Mouse (Mus musculus): ENCODE measurements around the gene Snrnp27. TPM values are rescaled to one million over a fixed set of nuclear protein-coding genes. Genes with fewer than 3 reads are reported as not detected.
A peak's percentile ranks its signal among the peaks of the same experiment; 100 is the strongest.

The Snrnp27 gene
- polyA plus RNA-seq, 1 experiment from 2014 or later, result 152 TPM

DNA sequence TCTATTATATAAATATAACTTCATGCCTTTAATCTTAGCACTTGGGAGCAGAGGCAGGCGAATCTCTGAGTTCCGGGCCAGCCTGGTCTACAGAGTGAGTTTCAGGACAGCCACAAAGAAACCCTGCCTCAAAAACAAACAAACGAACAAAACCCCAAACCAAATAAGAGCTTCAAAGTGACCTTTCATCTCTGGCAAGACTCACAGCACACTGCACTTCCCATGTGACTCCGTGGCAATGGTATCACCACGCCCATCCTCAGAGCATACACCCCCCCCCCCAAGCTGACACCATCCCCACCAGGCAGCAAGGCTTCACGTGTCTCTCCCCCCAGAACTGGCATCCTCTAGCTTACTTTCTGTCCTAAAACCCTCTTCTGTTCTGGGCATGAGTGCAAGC is 13.6 kb upstream of the Snrnp27 start:
- Histone ChIP-seq H3K4me2 (ENCODE audit: low read depth, severe bottlenecking) (no peak overlapping the region), H3K9me3 (ENCODE audit: control insufficient read depth, low read length) (no peaks in the 10 kb centered on the region), H3K4me1 (ENCODE audit: control insufficient read depth, insufficient read depth, low read length) (no peaks in the 10 kb centered on the region), H3K9ac (ENCODE audit: low read length) (no peak overlapping the region), H3K36me3 (ENCODE audit: control insufficient read depth, insufficient read depth, low read length) (no peaks in the 10 kb centered on the region; the same call in none of the 2 replicates), H3K4me3 (ENCODE audit: low read depth, low read length) (no peak overlapping the region), H3K27me3 (ENCODE audit: control insufficient read depth, insufficient read depth, low read length) (no peaks in the 10 kb centered on the region), H3K27ac (replicated peaks; ENCODE audit: low read depth, low read length) (no peak overlapping the region)
- no peak for DNase-seq (ENCODE audit: low spot score)
- WGBS, result 83% methylated on average over 6 of the region's 6 CpGs
- no peak for ATAC-seq (ENCODE audit: insufficient number of reproducible peaks, low FRiP score, low TSS enrichment, low read depth)

DNA sequence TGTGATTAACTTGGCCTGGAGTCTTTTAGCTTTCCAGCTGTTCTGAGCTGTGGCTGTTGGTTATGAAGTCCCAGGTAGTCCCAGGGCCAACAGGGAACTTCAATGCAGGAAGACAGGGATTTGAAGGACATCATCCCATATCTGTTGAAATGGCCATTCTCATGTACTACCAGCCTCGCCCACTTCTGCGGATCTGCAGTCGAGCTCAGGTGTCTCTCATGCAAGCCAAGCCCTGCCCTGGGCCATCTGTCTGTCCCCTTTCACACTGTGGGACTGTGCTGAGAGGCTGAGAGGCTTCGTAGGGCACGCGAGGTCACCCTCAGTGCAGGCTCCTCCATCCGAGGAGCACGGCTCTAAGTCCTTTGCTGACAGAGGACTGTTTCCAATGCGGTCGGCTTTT is 11.9 kb upstream of the Snrnp27 start:
- DNase-seq (ENCODE audit: low spot score), result no peak
- no peak overlapping the region for H3K27ac ChIP-seq (replicated peaks; ENCODE audit: low read depth, low read length)
- H3K9ac ChIP-seq (ENCODE audit: low read length), result no peak overlapping the region
- ATAC-seq (ENCODE audit: insufficient number of reproducible peaks, low FRiP score, low TSS enrichment, low read depth), result no peak
- H3K27me3 ChIP-seq (ENCODE audit: control insufficient read depth, insufficient read depth, low read length), result no peaks in the 10 kb centered on the region
- no peak overlapping the region for H3K4me2 ChIP-seq (ENCODE audit: low read depth, severe bottlenecking)
- WGBS, result 87% methylated on average over 10 of the region's 10 CpGs
- H3K4me1 ChIP-seq (ENCODE audit: control insufficient read depth, insufficient read depth, low read length), result no peaks in the 10 kb centered on the region
- no peak overlapping the region for H3K4me3 ChIP-seq (ENCODE audit: low read depth, low read length)
- peaks cover under 1% of the 10 kb centered on the region for H3K36me3 ChIP-seq (ENCODE audit: control insufficient read depth, insufficient read depth, low read length)
- H3K9me3 ChIP-seq (ENCODE audit: control insufficient read depth, low read length), result no peaks in the 10 kb centered on the region

DNA sequence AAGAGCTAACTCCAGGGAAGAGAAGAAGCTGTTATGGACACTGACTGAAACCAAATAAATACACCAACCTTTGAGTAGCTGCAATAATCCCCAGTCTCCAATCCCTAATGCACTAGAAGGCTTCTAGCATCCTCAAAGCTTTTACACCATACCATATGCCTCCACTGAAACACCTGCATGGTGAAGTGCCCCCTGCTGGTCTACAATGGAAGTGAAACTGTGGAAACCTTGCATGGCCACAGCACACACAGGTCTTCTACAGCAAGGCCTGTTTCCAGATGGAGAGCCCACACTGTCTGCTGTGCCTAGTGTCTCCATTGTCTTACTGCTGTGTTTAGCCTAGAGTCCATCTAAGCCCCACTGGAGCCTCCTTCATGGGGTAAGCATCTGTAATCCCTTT is 10.1 kb upstream of the Snrnp27 start:
- H3K27ac ChIP-seq (replicated peaks; ENCODE audit: low read depth, low read length), result no peak overlapping the region
- H3K27me3 ChIP-seq (ENCODE audit: control insufficient read depth, insufficient read depth, low read length), result no peaks in the 10 kb centered on the region
- no peak overlapping the region for H3K4me2 ChIP-seq (ENCODE audit: low read depth, severe bottlenecking)
- H3K4me1 ChIP-seq (ENCODE audit: control insufficient read depth, insufficient read depth, low read length), result no peaks in the 10 kb centered on the region
- ATAC-seq (ENCODE audit: insufficient number of reproducible peaks, low FRiP score, low TSS enrichment, low read depth) (no peak), DNase-seq (ENCODE audit: low spot score) (peak; percentile 76)
- H3K9me3 ChIP-seq (ENCODE audit: control insufficient read depth, low read length), result no peaks in the 10 kb centered on the region
- H3K4me3 ChIP-seq (ENCODE audit: low read depth, low read length), result no peak overlapping the region
- no peak overlapping the region for H3K9ac ChIP-seq (ENCODE audit: low read length)
- H3K36me3 ChIP-seq (ENCODE audit: control insufficient read depth, insufficient read depth, low read length), result peaks cover 6% of the 10 kb centered on the region

DNA sequence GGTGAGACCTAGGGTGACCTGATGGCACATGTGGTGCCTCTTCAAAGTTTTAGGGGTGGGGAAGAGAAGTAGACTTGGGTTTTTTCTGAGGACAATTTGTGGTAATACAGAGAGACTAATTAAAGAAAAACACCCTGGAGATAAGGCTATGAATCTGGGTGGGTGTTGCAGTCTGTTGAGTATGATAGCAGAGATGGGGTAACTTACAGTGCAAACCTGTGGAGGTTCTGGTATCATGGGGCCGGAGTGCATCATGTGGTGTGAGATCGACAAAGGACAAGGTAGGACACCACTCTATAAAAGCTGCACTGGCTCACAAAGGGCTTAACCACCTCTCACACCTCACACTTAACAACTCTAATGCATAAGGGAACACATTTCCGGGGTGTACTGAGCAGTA is 5.3 kb upstream of the Snrnp27 start:
- ATAC-seq (ENCODE audit: insufficient number of reproducible peaks, low FRiP score, low TSS enrichment, low read depth) (no peak), DNase-seq (ENCODE audit: low spot score) (no peak)
- no peaks in the 10 kb centered on the region for H3K27me3 ChIP-seq (ENCODE audit: control insufficient read depth, insufficient read depth, low read length)
- no peak overlapping the region for H3K9ac ChIP-seq (ENCODE audit: low read length)
- H3K4me3 ChIP-seq (ENCODE audit: low read depth, low read length), result no peak overlapping the region
- no peak overlapping the region for H3K27ac ChIP-seq (replicated peaks; ENCODE audit: low read depth, low read length)
- no peak overlapping the region for H3K4me2 ChIP-seq (ENCODE audit: low read depth, severe bottlenecking)
- H3K4me1 ChIP-seq (ENCODE audit: control insufficient read depth, insufficient read depth, low read length), result no peaks in the 10 kb centered on the region
- peaks cover 6% of the 10 kb centered on the region; the same call in 1 of the 2 replicates for H3K36me3 ChIP-seq (ENCODE audit: control insufficient read depth, insufficient read depth, low read length)
- H3K9me3 ChIP-seq (ENCODE audit: control insufficient read depth, low read length), result no peaks in the 10 kb centered on the region
- 91% methylated on average over 3 of the region's 3 CpGs for WGBS

DNA sequence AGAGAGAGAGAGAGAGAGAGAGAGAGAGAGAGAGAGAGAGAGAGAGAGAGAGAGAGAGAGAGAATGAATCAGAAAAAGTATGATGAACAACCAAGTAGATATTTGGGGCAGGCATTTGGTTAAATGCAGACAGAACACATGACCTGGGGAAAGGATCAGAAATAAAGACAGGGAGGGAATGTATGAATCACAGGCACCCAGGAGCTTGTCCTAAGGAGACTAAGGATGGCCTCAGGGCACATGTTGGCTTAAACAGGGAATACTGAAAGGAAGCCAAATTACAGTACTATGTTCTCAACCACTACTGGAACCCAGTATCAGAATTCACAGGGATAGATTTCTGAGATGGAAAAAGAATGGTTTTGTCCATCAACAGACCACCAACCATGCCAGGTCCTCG is 2.6 kb upstream of the Snrnp27 start:
- no peak overlapping the region for H3K9ac ChIP-seq (ENCODE audit: low read length)
- ATAC-seq (ENCODE audit: insufficient number of reproducible peaks, low FRiP score, low TSS enrichment, low read depth) (no peak), DNase-seq (ENCODE audit: low spot score) (no peak)
- no peaks in the 10 kb centered on the region for H3K4me1 ChIP-seq (ENCODE audit: control insufficient read depth, insufficient read depth, low read length)
- WGBS, result 78% methylated on average over 1 of the region's 1 CpGs
- no peak overlapping the region for H3K4me3 ChIP-seq (ENCODE audit: low read depth, low read length)
- no peak overlapping the region for H3K27ac ChIP-seq (replicated peaks; ENCODE audit: low read depth, low read length)
- H3K27me3 ChIP-seq (ENCODE audit: control insufficient read depth, insufficient read depth, low read length), result no peaks in the 10 kb centered on the region
- H3K36me3 ChIP-seq (ENCODE audit: control insufficient read depth, insufficient read depth, low read length), result peaks cover 7% of the 10 kb centered on the region; the same call in 1 of the 2 replicates
- H3K4me2 ChIP-seq (ENCODE audit: low read depth, severe bottlenecking), result no peak overlapping the region
- H3K9me3 ChIP-seq (ENCODE audit: control insufficient read depth, low read length), result no peaks in the 10 kb centered on the region

DNA sequence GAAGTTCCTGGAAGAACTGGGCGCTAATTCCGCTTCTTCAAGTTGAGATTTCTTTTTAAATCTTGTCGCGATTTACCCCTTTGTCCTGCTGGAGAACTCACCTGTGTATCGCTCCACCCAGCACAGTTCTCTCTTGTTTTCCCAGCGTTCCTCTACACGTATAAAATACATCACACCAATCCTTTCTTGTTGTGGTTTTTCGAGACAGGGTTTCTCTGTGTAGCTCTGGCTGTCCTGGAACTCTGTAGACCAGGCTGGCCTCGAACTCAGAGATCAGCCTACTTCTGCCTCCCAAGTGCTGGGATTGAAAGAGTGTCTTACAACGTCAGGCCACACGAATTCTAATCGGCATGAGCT is 311 bp upstream of the Snrnp27 start:
- H3K4me3 ChIP-seq (ENCODE audit: low read depth, low read length), result peak overlapping the region; percentile 86
- no peaks in the 10 kb centered on the region for H3K9me3 ChIP-seq (ENCODE audit: control insufficient read depth, low read length)
- H3K36me3 ChIP-seq (ENCODE audit: control insufficient read depth, insufficient read depth, low read length), result peaks cover 10% of the 10 kb centered on the region
- DNase-seq (ENCODE audit: low spot score), result no peak
- no peak for ATAC-seq (ENCODE audit: insufficient number of reproducible peaks, low FRiP score, low TSS enrichment, low read depth)
- WGBS, result 38% methylated on average over 12 of the region's 12 CpGs
- no peaks in the 10 kb centered on the region for H3K4me1 ChIP-seq (ENCODE audit: control insufficient read depth, insufficient read depth, low read length)
- H3K4me2 ChIP-seq (ENCODE audit: low read depth, severe bottlenecking), result peak overlapping the region; percentile 74
- H3K27ac ChIP-seq (replicated peaks; ENCODE audit: low read depth, low read length), result 0 out of 2 replicates have a peak overlapping the region, but pooled peaks have one; percentile 39
- H3K9ac ChIP-seq (ENCODE audit: low read length), result peak overlapping the region; percentile 69
- H3K27me3 ChIP-seq (ENCODE audit: control insufficient read depth, insufficient read depth, low read length), result no peaks in the 10 kb centered on the region

DNA sequence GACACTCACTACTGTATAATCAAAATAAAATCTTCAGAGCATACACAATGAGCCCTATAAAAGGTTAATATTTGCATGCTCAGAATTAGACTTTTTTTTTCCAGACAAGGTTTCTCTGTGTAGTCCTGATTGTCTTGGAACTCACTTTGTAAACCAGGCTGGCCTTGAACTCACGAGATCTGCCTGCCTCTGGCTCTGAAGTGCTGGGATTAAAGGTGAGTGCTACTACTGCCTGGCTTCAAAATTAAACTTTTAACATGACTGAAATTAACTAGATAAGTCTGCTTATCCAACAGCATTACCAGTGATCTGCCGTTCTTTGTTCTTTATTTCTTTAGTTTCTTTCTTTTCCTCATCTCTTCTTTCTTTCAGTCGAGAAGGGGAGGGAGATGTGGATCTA is 3.0 kb downstream of the Snrnp27 start:
- no peak overlapping the region for H3K4me3 ChIP-seq (ENCODE audit: low read depth, low read length)
- no peaks in the 10 kb centered on the region for H3K4me1 ChIP-seq (ENCODE audit: control insufficient read depth, insufficient read depth, low read length)
- peaks cover 18% of the 10 kb centered on the region for H3K36me3 ChIP-seq (ENCODE audit: control insufficient read depth, insufficient read depth, low read length)
- 89% methylated on average over 3 of the region's 3 CpGs for WGBS
- ATAC-seq (ENCODE audit: insufficient number of reproducible peaks, low FRiP score, low TSS enrichment, low read depth) (no peak), DNase-seq (ENCODE audit: low spot score) (no peak)
- H3K27me3 ChIP-seq (ENCODE audit: control insufficient read depth, insufficient read depth, low read length), result no peaks in the 10 kb centered on the region
- no peak overlapping the region for H3K27ac ChIP-seq (replicated peaks; ENCODE audit: low read depth, low read length)
- H3K9me3 ChIP-seq (ENCODE audit: control insufficient read depth, low read length), result no peaks in the 10 kb centered on the region
- no peak overlapping the region for H3K4me2 ChIP-seq (ENCODE audit: low read depth, severe bottlenecking)
- no peak overlapping the region for H3K9ac ChIP-seq (ENCODE audit: low read length)

DNA sequence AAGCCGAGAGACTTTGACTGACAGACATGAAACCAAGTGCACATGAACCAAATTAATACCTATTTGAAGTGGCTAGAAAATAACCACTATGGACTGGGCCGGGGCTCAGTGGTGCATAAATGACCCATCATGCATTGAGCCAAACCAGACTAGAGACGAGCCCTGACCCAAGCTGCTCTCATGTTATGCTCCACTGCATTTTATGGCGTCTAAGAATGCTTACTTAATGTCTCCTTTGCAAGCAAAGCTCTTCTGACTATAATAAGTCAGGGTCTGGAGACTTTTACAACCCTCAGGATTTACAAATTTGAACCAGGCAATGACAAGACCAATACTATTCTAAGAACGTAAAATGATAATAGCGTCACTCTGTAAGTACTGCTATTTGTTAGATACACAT is 6.0 kb downstream of the Snrnp27 start:
- H3K4me1 ChIP-seq (ENCODE audit: control insufficient read depth, insufficient read depth, low read length), result no peaks in the 10 kb centered on the region
- H3K4me2 ChIP-seq (ENCODE audit: low read depth, severe bottlenecking), result no peak overlapping the region
- no peaks in the 10 kb centered on the region for H3K27me3 ChIP-seq (ENCODE audit: control insufficient read depth, insufficient read depth, low read length)
- no peak overlapping the region for H3K27ac ChIP-seq (replicated peaks; ENCODE audit: low read depth, low read length)
- peaks cover 25% of the 10 kb centered on the region for H3K36me3 ChIP-seq (ENCODE audit: control insufficient read depth, insufficient read depth, low read length)
- no peak for DNase-seq (ENCODE audit: low spot score)
- no peak for ATAC-seq (ENCODE audit: insufficient number of reproducible peaks, low FRiP score, low TSS enrichment, low read depth)
- 81% methylated on average over 6 of the region's 6 CpGs for WGBS
- H3K4me3 ChIP-seq (ENCODE audit: low read depth, low read length), result no peak overlapping the region
- H3K9ac ChIP-seq (ENCODE audit: low read length), result no peak overlapping the region
- no peaks in the 10 kb centered on the region for H3K9me3 ChIP-seq (ENCODE audit: control insufficient read depth, low read length)

DNA sequence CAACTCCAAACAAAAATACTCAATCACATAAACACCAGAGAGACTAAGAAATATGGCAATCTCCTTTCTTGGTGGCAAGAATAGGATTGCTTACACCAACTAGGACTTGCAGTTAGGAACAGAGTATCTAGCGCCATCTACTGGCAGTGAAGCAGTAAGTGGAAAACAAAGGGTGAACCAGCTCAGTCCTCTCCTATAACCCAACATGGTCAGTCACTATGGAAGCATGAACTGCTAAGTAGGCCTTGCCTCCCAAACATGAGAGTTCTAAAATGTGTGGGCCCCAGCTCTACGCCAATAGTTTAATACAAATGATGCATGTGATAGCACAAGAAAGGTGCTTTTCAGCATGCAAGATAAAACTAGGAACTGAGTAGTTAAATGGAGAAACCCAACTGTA is 13.4 kb downstream of the Snrnp27 start:
- H3K27ac ChIP-seq (replicated peaks; ENCODE audit: low read depth, low read length), result no peak overlapping the region
- H3K36me3 ChIP-seq (ENCODE audit: control insufficient read depth, insufficient read depth, low read length), result peaks cover 5% of the 10 kb centered on the region; the same call in 1 of the 2 replicates

More for the DNA sequence above, 13.4 kb downstream of the Snrnp27 start:
- no peak overlapping the region for H3K4me2 ChIP-seq (ENCODE audit: low read depth, severe bottlenecking)
- WGBS, result 15% methylated on average over 2 of the region's 2 CpGs
- no peak overlapping the region for H3K9ac ChIP-seq (ENCODE audit: low read length)
- 0 out of 2 replicates have a peak, but pooled peaks cover 1% of the 10 kb centered on the region for H3K4me1 ChIP-seq (ENCODE audit: control insufficient read depth, insufficient read depth, low read length)
- no peaks in the 10 kb centered on the region for H3K9me3 ChIP-seq (ENCODE audit: control insufficient read depth, low read length)
- DNase-seq (ENCODE audit: low spot score), result peak; percentile 52
- no peak for ATAC-seq (ENCODE audit: insufficient number of reproducible peaks, low FRiP score, low TSS enrichment, low read depth)
- H3K27me3 ChIP-seq (ENCODE audit: control insufficient read depth, insufficient read depth, low read length), result no peaks in the 10 kb centered on the region
- no peak overlapping the region for H3K4me3 ChIP-seq (ENCODE audit: low read depth, low read length)
